Mouse (Mus musculus): Measurements from ENCODE around the gene Rapgef6.

DNA sequence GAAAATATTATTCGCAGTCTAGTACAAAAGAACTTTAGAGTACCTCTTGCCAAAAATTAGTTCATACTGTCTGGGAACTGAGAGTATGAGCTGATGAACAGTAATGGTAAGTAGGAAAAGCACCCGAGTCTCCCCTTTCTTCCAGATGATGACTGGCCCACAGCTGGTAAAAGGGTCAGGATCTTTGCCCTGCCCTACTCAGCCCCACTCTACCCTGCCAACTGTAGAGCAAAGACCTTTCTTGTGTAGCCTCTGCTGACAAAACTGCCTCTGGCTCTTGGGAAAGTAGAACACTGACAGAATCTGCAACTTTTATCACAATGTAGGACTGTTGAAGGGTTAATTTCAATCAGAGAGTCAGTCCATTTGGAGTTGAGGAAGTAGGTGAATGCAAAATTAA is 32.3 kb downstream of the Rapgef6 start:
- TF ChIP-seq POLR2A (IDR thresholded peaks at IDR 0.05; ENCODE audit: insufficient read depth, low read depth, low read length) (no peak), CTCF (IDR thresholded peaks at IDR 0.05) (no peak)

All from heart, adult 2 months (tissue).